Mouse (Mus musculus) MEL-GATA-1-ER (cell line): ENCODE measurements around the gene Kcnmb1.
A peak's percentile ranks its signal among the peaks of the same experiment; 100 is the strongest.

Experiments used
- DNase-seq: peaks from one replicate; pipeline ENCODE4 v3.0.0-alpha.2; 2012; ENCODE audit warnings: low read depth; ENCODE audit errors: extremely low read depth

Gene Kcnmb1

GRCm38 (mm10) chr11:34000416-34000815 lies 37.6 kb downstream of the Kcnmb1 start:
- no peak for DNase-seq

GRCm38 (mm10) chr11:34001938-34002592 lies 39.3 kb downstream of the Kcnmb1 start:
- peak; percentile 38 for DNase-seq

DNA sequence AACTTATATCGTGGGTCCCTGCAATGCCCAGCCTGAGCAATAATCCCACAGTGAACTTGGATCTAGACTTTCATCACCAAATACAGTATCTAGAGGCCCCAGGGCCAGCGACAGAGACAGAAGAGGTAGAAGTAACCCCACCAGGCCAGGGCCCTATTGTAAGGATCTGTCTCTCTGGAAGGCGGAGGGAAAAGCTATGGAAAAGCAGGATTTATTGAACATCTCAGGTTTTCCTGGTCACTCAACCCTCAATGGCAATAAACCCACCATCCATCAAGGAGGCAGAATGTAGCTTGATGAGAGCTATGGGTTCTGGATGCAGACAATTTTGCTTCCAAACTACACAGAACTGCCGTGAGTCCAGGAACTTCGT lies 39.8 kb downstream of the Kcnmb1 start:
- DNase-seq: no peak

GRCm38 (mm10) chr11:34007616-34008015 lies 44.8 kb downstream of the Kcnmb1 start:
- no peak for DNase-seq

DNA sequence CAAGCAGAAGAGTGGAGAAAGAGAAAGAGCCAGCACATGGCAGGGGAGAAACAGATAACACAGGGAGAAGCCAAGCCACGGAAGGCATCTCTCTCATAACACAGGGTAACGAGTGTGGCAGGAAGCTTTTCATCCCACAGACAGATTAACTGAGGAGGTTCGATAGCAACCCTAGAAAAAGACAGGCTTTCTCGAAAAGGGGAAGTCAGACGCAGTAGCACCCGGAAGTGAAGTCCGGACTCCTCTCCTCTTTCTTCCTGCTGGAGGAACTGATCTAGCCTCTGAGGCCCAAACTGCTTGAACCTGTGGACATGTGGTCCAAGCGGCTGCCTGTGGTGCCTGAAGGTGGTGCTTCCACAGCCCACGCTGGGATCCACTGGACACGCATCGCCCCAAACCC lies 45.4 kb downstream of the Kcnmb1 start:
- peak; percentile 94 for DNase-seq

- DNase-seq: peak; percentile 80
Measured at GRCm38 (mm10) chr11:34008702-34009101, 45.9 kb downstream of the Kcnmb1 start.

GRCm38 (mm10) chr11:34009316-34010087 lies 46.7 kb downstream of the Kcnmb1 start:
- no peak for DNase-seq

DNA sequence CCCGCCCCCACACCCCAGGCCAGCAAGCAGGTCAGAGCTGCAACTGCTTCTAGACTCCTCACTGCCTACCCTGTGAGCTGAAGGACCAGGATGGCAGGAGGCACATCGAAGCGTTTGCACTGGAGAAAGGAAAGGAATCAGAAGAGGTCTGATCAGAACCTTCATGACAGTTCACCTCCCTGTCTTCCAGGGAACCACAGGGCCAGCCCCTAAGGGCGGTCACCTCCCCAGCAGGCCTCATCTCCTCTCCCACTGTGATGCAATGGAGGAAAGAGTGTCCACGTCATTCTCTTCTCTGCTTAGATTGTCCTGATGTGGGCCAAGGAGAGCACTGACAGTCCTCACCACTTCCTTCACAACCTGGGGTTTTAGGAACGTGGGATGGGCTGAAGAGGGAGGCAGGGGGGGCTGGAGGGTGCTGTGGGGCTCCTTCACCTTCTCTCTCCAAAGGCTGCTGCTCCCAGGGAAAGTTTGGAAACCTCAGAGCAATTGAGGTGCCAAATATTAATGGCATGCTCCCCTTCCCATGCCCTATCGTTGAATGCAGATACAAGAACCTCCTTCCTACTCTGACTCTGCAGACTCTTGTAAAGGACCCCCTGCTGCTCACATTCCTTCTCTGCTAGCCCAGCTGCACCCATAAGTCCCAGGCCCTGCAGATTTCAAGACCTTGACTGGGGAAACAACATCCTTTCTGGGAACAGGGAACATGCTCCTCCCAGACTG lies 47.5 kb downstream of the Kcnmb1 start:
- no peak for DNase-seq

DNA sequence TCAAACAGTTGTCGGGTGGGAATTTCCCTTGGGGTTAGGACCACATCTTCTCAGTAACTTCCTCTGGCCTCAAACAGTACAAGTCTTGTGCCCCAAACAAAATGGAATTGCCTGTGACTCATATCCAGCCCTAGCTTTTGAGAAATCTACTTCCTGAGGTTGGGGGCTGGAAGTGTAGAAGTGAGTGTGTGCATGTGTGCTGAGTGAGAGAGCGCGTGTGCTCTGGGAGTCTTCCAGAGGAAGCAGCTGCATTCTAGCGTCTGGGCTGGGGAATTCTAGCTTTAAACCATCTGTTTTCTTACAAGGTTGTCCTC lies 48.0 kb downstream of the Kcnmb1 start:
- no peak for DNase-seq

GRCm38 (mm10) chr11:34012007-34012652 lies 49.3 kb downstream of the Kcnmb1 start:
- no peak for DNase-seq
